Mouse (Mus musculus) adrenal gland, adult 2 months (tissue): Measurements from ENCODE around the gene Prl2c1. TPM values are rescaled to one million over a fixed set of nuclear protein-coding genes. Genes with fewer than 3 reads are reported as not detected.
"Not testable (repeated sequence)": the region's sequence is repeated elsewhere in the genome, so short reads cannot be mapped to it uniquely, and the experiment has no call there.

Experiments used
- DNase-seq: peaks from one replicate; pipeline ENCODE4 v3.0.0; 2021
- long read RNA-seq: library from polyadenylated mRNA; stranded (forward); transcript quantifications from one replicate; pipeline ENCODE4 v2.0.0, GENCODE M21; 2021
- polyA plus RNA-seq: library from polyadenylated mRNA; depleted of rRNA; stranded (reverse); fragments of >200 nt; gene quantifications from 2 replicates; pipeline ENCODE4 v1.2.3, GENCODE M21; 2012; rRNA removed
- total RNA-seq, 2 experiments: library from RNA; stranded (reverse); gene quantifications; 2 replicates each; pipeline ENCODE4 v1.2.3; 2021

Gene Prl2c1
- total RNA-seq = not detected
- not detected in 2 replicates for polyA plus RNA-seq
- long read RNA-seq = 0 reads

- no peak for DNase-seq
Observed at GRCm38 (mm10) chr13:27849042-27849441, at the start of gene Prl2c1. TSS of gene Prl2c1 (plus strand) at chr13:27849342.

- no peak for DNase-seq
Observed at GRCm38 (mm10) chr13:27801354-27801753, 47.8 kb upstream of the Prl2c1 start, which contains the start of gene Prl2a1. TSS of gene Prl2a1 (plus strand) at chr13:27801654.

GRCm38 (mm10) chr13:27802765-27803164 lies 46.4 kb upstream of the Prl2c1 start:
- no peak for DNase-seq

GRCm38 (mm10) chr13:27904236-27904635 lies 55.1 kb downstream of the Prl2c1 start:
- DNase-seq = not testable (repeated sequence)

Other genes with a start within 250 kb of the Prl2c1 start
- not detected for gene Prl7b1, start 238.8 kb upstream of the Prl2c1 start, total RNA-seq
- not detected in 2 replicates for gene Prl7b1, start 238.8 kb upstream of the Prl2c1 start, polyA plus RNA-seq
- not detected for gene Prl7a1, start 206.8 kb upstream of the Prl2c1 start, total RNA-seq
- not detected in 2 replicates for gene Prl7a1, start 206.8 kb upstream of the Prl2c1 start, polyA plus RNA-seq
- not detected for gene Prl7a2, start 181.3 kb upstream of the Prl2c1 start, total RNA-seq
- gene Prl7a2, start 181.3 kb upstream of the Prl2c1 start, polyA plus RNA-seq = not detected in 2 replicates
- not detected for gene Prl7d1, start 132.6 kb upstream of the Prl2c1 start, total RNA-seq
- gene Prl7d1, start 132.6 kb upstream of the Prl2c1 start, polyA plus RNA-seq = not detected in 2 replicates
- not detected for gene Prl7c1, start 68.5 kb upstream of the Prl2c1 start, total RNA-seq
- gene Prl7c1, start 68.5 kb upstream of the Prl2c1 start, polyA plus RNA-seq = not detected in 2 replicates
- gene Prl2a1, start 47.7 kb upstream of the Prl2c1 start, total RNA-seq = not detected
- gene Prl2a1, start 47.7 kb upstream of the Prl2c1 start, polyA plus RNA-seq = not detected in 2 replicates
- not detected for gene Prl4a1, start 166.9 kb downstream of the Prl2c1 start, total RNA-seq
- gene Prl4a1, start 166.9 kb downstream of the Prl2c1 start, polyA plus RNA-seq = not detected in 2 replicates